Mouse (Mus musculus) kidney, embryonic 14.5 days (tissue): Measurements from ENCODE around the gene Haspin. TPM values are rescaled to one million over a fixed set of nuclear protein-coding genes. Genes with fewer than 3 reads are reported as not detected.
"Not testable (repeated sequence)": the region's sequence is repeated elsewhere in the genome, so short reads cannot be mapped to it uniquely, and the experiment has no call there.

ENCODE experiments used
- ATAC-seq: fragments of 200-750 bp; cut with Nextera tagmentation; 2 replicates; pipeline ENCODE4 v1.8.0; 2017; ENCODE audit warnings: moderate number of reproducible peaks, mild to moderate bottlenecking, moderate TSS enrichment, moderate library complexity; ENCODE audit not compliant: low FRiP score, low TSS enrichment
- H3K27ac ChIP-seq: fragments of 300-500 bp; sonication (generic); 2 replicates; pipeline ENCODE4 v1.5.1; 2014; ENCODE audit warnings: low read depth, mild to moderate bottlenecking, low read length, moderate library complexity, mixed read lengths
- H3K27me3 ChIP-seq: fragments of 300-500 bp; sonication (generic); 2 replicates; pipeline ENCODE4 v1.6.1; 2014; ENCODE audit warnings: mild to moderate bottlenecking, low read length; ENCODE audit not compliant: control insufficient read depth, insufficient read depth
- H3K36me3 ChIP-seq: fragments of 300-500 bp; sonication (generic); 2 replicates; pipeline ENCODE4 v1.6.1; 2014; ENCODE audit warnings: low read length, mixed read lengths; ENCODE audit not compliant: control insufficient read depth, insufficient read depth
- H3K4me1 ChIP-seq: fragments of 300-500 bp; sonication (generic); 2 replicates; pipeline ENCODE4 v1.6.1; 2014; ENCODE audit warnings: low read length, mixed read lengths; ENCODE audit not compliant: control insufficient read depth, insufficient read depth
- H3K4me2 ChIP-seq: fragments of 300-500 bp; sonication (generic); replicated peaks from 2 replicates; pipeline ENCODE4 v1.6.1; 2014; ENCODE audit warnings: low read depth, mild to moderate bottlenecking, low read length
- H3K4me3 ChIP-seq: fragments of 300-500 bp; sonication (generic); 2 replicates; pipeline ENCODE4 v1.5.1; 2014; ENCODE audit warnings: mild to moderate bottlenecking, low read length
- H3K9ac ChIP-seq: fragments of 300-500 bp; sonication (generic); 2 replicates; pipeline ENCODE4 v1.6.1; 2014; ENCODE audit warnings: low read depth, mild to moderate bottlenecking, low read length, moderate library complexity
- H3K9me3 ChIP-seq: fragments of 300-500 bp; sonication (generic); 2 replicates; pipeline ENCODE4 v1.6.1; 2016; ENCODE audit warnings: low read length; ENCODE audit not compliant: control insufficient read depth
- WGBS: fragments of 180-500 bp; shearing (Covaris S2); extraction: QIAGEN DNeasy Blood & Tissue Kit; methylation state at CpG from one replicate; pipeline ENCODE4 v1.1.7; 2014; 5-methylcytosine and 5-hydroxymethylcytosine counted together
- polyA plus RNA-seq: library from polyadenylated mRNA; unstranded; fragments of >200 nt; fragmentation: Nextera tagmentation; extraction: Ambion mirVana; gene quantifications from 2 replicates; pipeline ENCODE4 v1.2.1, GENCODE M21; 2014

Haspin gene
- polyA plus RNA-seq, 1 experiment from 2014 or later = 19.5 TPM

- no peak for ATAC-seq
Observed at GRCm38 (mm10) chr11:73126495-73126894, 11.6 kb downstream of the Haspin start.

GRCm38 (mm10) chr11:73111414-73111813 lies 26.7 kb downstream of the Haspin start:
- H3K4me1 ChIP-seq = no peaks in the 10 kb centered on the region
- H3K36me3 ChIP-seq = no peaks in the 10 kb centered on the region
- no peak overlapping the region for H3K4me2 ChIP-seq
- no peak overlapping the region for H3K4me3 ChIP-seq
- H3K27me3 ChIP-seq = no peaks in the 10 kb centered on the region
- no peak overlapping the region for H3K9ac ChIP-seq
- no peak overlapping the region for H3K27ac ChIP-seq
- no peak for ATAC-seq
- no peaks in the 10 kb centered on the region for H3K9me3 ChIP-seq
- 72% methylated on average over 6 of the region's 6 CpGs for WGBS

More at GRCm38 (mm10) chr11:73126495-73126894, 11.6 kb downstream of the Haspin start:
- 93% methylated on average over 6 of the region's 6 CpGs for WGBS
- Histone ChIP-seq H3K4me2 (no peak overlapping the region), H3K4me1 (no peaks in the 10 kb centered on the region), H3K9ac (no peak overlapping the region), H3K27me3 (no peaks in the 10 kb centered on the region), H3K9me3 (no peaks in the 10 kb centered on the region), H3K36me3 (peaks cover 4% of the 10 kb centered on the region; the same call in 1 of the 2 replicates), H3K27ac (no peak overlapping the region), H3K4me3 (no peak overlapping the region)

- Histone ChIP-seq H3K36me3 (no peaks in the 10 kb centered on the region), H3K27ac (no peak overlapping the region), H3K4me2 (no peak overlapping the region), H3K4me1 (no peaks in the 10 kb centered on the region), H3K27me3 (no peaks in the 10 kb centered on the region), H3K9ac (no peak overlapping the region), H3K9me3 (no peaks in the 10 kb centered on the region), H3K4me3 (no peak overlapping the region)
- no peak for ATAC-seq
- WGBS = 90% methylated on average over 3 of the region's 3 CpGs
Observed at GRCm38 (mm10) chr11:73109941-73110340, 28.2 kb downstream of the Haspin start.

GRCm38 (mm10) chr11:73108898-73109625 lies 29.0 kb downstream of the Haspin start:
- Histone ChIP-seq H3K27me3 (no peaks in the 10 kb centered on the region), H3K9ac (no peak overlapping the region), H3K9me3 (no peaks in the 10 kb centered on the region), H3K4me1 (no peaks in the 10 kb centered on the region), H3K36me3 (no peaks in the 10 kb centered on the region), H3K4me3 (no peak overlapping the region), H3K27ac (no peak overlapping the region), H3K4me2 (no peak overlapping the region)
- WGBS = 73% methylated on average over 14 of the region's 14 CpGs
- no peak for ATAC-seq

GRCm38 (mm10) chr11:73108195-73108897 lies 29.7 kb downstream of the Haspin start:
- ATAC-seq = no peak
- WGBS = 80% methylated on average over 5 of the region's 5 CpGs

GRCm38 (mm10) chr11:73107358-73107757 lies 30.7 kb downstream of the Haspin start:
- H3K9ac ChIP-seq, H3K9me3 ChIP-seq, H3K36me3 ChIP-seq, H3K27me3 ChIP-seq, H3K4me1 ChIP-seq, H3K4me3 ChIP-seq, H3K4me2 ChIP-seq, ATAC-seq, H3K27ac ChIP-seq: not testable (repeated sequence)
- 52% methylated on average over 3 of the region's 3 CpGs for WGBS

More at GRCm38 (mm10) chr11:73108195-73108897, 29.7 kb downstream of the Haspin start:
- Histone ChIP-seq H3K4me3 (no peak overlapping the region), H3K36me3 (no peaks in the 10 kb centered on the region), H3K4me2 (no peak overlapping the region), H3K27ac (no peak overlapping the region), H3K4me1 (no peaks in the 10 kb centered on the region), H3K27me3 (no peaks in the 10 kb centered on the region), H3K9me3 (no peaks in the 10 kb centered on the region), H3K9ac (no peak overlapping the region)

GRCm38 (mm10) chr11:73105246-73105645 lies 32.8 kb downstream of the Haspin start:
- WGBS = 62% methylated on average over 3 of the region's 3 CpGs
- no peaks in the 10 kb centered on the region for H3K36me3 ChIP-seq
- H3K9me3 ChIP-seq = no peaks in the 10 kb centered on the region
- no peak overlapping the region for H3K9ac ChIP-seq
- H3K4me1 ChIP-seq = no peaks in the 10 kb centered on the region
- no peak overlapping the region for H3K4me2 ChIP-seq
- no peak for ATAC-seq
- no peaks in the 10 kb centered on the region for H3K27me3 ChIP-seq
- no peak overlapping the region for H3K27ac ChIP-seq
- no peak overlapping the region for H3K4me3 ChIP-seq

- no peaks in the 10 kb centered on the region for H3K36me3 ChIP-seq
- no peak overlapping the region for H3K9ac ChIP-seq
- no peaks in the 10 kb centered on the region for H3K27me3 ChIP-seq
- WGBS = 81% methylated on average over 4 of the region's 4 CpGs
- no peak overlapping the region for H3K4me3 ChIP-seq
- ATAC-seq = no peak
- no peak overlapping the region for H3K4me2 ChIP-seq
- no peaks in the 10 kb centered on the region for H3K4me1 ChIP-seq
- no peak overlapping the region for H3K27ac ChIP-seq
- H3K9me3 ChIP-seq = no peaks in the 10 kb centered on the region
Observed at GRCm38 (mm10) chr11:73101308-73101707, 36.8 kb downstream of the Haspin start.
